In genomic region chr12:116047440-116048377, GRCm38 (mm10) we compare ENCODE assay signal across 8 mouse cellular contexts. TPM values are rescaled to one million over a fixed set of nuclear protein-coding genes. Genes with fewer than 3 reads are reported as not detected.
DNase-seq lines count a peak whose midpoint lies in the region; ATAC-seq lines count a peak whose summit lies in the region.

Gene Zfp386, plus strand, starts transcription at chr12:116047724.

- ATAC-seq in megakaryocyte progenitor cell, adult 5-6 weeks (replicated peaks; ENCODE audit: poor library complexity), result peak; percentile 95

- peak; percentile 100 for DNase-seq in adipocyte (ENCODE audit: low spot score)
- peak; percentile 97 for DNase-seq in embryo, embryonic 10 days (ENCODE audit: low spot score)
- DNase-seq in gastrocnemius, postnatal 10 days, result peak; percentile 97
- peak; percentile 99 for DNase-seq in induced T-regulatory cell, adult 2 months (ENCODE audit: low read depth)
- DNase-seq in left cerebral cortex, adult 9 months (ENCODE audit: low spot score in 2 of 2), result peak; percentile 92 to 99
- peak; percentile 99 for DNase-seq in right cerebral cortex, postnatal 14 days
- peak; percentile 98 to 99 for DNase-seq in urinary bladder, postnatal 36 days (ENCODE audit: low spot score in 2 of 2)

RNA-seq across cellular contexts. Expression of gene Zfp386, which starts in this region (rescaled TPM):
- total RNA-seq in gastrocnemius, postnatal 10 days (2021), result 10 to 100 TPM; 30.2 to 34.1 TPM
- 48.7 and 59.7 TPM in 2 replicates for total RNA-seq in megakaryocyte progenitor cell, adult 5-6 weeks (2015)
- 35.5 and 37.2 TPM in 2 replicates for total RNA-seq in megakaryocyte progenitor cell, adult 5-6 weeks (2017)

Comparison
In these comparisons a context has a peak if more than half of its experiments do, and no peak if none do; other contexts are left out.
1. Peak in every context shown above with its lines: DNase-seq and ATAC-seq.